Mouse (Mus musculus) embryonic facial prominence, embryonic 13.5 days (tissue): Measurements from ENCODE around the gene Mxd1. TPM values are rescaled to one million over a fixed set of nuclear protein-coding genes. Genes with fewer than 3 reads are reported as not detected.

Source experiments
- ATAC-seq: fragments of 200-750 bp; cut with Nextera tagmentation; 2 replicates; pipeline ENCODE4 v1.8.0; 2017; ENCODE audit warnings: low read depth; ENCODE audit not compliant: insufficient number of reproducible peaks, insufficient read depth, low FRiP score, low TSS enrichment
- H3K27ac ChIP-seq: fragments of 300-500 bp; sonication (generic); 2 replicates; pipeline ENCODE4 v1.5.1; 2015; ENCODE audit warnings: moderate library complexity, mild to moderate bottlenecking, inconsistent platforms
- H3K27me3 ChIP-seq: fragments of 300-500 bp; sonication (generic); 2 replicates; pipeline ENCODE4 v1.6.1; 2015; ENCODE audit warnings: mild to moderate bottlenecking, inconsistent platforms
- H3K36me3 ChIP-seq: fragments of 300-500 bp; sonication (generic); 2 replicates; pipeline ENCODE4 v1.6.1; 2015; ENCODE audit warnings: mild to moderate bottlenecking, inconsistent platforms
- H3K4me1 ChIP-seq: fragments of 300-500 bp; sonication (generic); 2 replicates; pipeline ENCODE4 v1.6.1; 2015; ENCODE audit warnings: inconsistent platforms
- H3K4me2 ChIP-seq: fragments of 300-500 bp; sonication (generic); 2 replicates; pipeline ENCODE4 v1.6.1; 2015; ENCODE audit warnings: moderate library complexity, mild to moderate bottlenecking, inconsistent platforms
- H3K4me3 ChIP-seq: fragments of 300-500 bp; sonication (generic); 2 replicates; pipeline ENCODE4 v1.5.1; 2015; ENCODE audit warnings: mild to moderate bottlenecking, inconsistent platforms
- H3K9ac ChIP-seq: fragments of 300-500 bp; sonication (generic); 2 replicates; pipeline ENCODE4 v1.6.1; 2015; ENCODE audit warnings: mild to moderate bottlenecking, inconsistent platforms
- H3K9me3 ChIP-seq: fragments of 300-500 bp; sonication (generic); 2 replicates; pipeline ENCODE4 v1.6.1; 2016; ENCODE audit warnings: inconsistent platforms
- WGBS: fragments of 180-500 bp; shearing (Covaris S2); methylation state at CpG from one replicate; pipeline ENCODE4 v1.1.7; 2015; ENCODE audit warnings: mixed read lengths; 5-methylcytosine and 5-hydroxymethylcytosine counted together
- polyA plus RNA-seq: library from polyadenylated mRNA; unstranded; fragments of >200 nt; fragmentation: Nextera tagmentation; extraction: Ambion mirVana; gene quantifications from 2 replicates; pipeline ENCODE4 v1.2.1, GENCODE M21; 2015

Gene Mxd1
- polyA plus RNA-seq, 1 experiment from 2014 or later: 12.8 TPM

DNA sequence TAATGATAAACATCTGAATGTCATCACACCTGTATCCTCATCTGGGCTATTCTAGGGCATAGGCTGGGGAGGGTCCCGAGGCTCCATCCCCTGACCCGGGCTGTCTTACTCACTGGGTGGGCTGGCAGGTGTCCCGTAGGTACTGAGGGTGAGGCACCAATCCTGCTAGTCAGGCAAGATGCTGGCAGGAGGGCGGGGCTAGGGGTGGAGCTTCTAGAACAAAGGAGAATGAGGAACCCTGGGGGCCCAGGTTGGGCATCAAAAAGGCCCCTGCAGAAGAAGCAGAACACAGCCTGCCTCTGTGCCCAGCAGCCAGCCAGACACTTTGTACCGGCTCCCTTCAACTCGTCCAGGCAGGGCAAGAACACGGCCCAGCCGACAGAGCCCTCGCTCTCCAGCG, 41.0 kb downstream of the Mxd1 start, which contains the start of gene Asprv1:
TSS of gene Asprv1 (plus strand) at position 219 of the 400 bp plus-strand sequence.
- H3K36me3 ChIP-seq: no peaks in the 10 kb centered on the region
- H3K27ac ChIP-seq: no peak within 1 kb of the TSS
- H3K4me3 ChIP-seq: no peak within 1 kb of the TSS
- peaks cover 13% of the 10 kb centered on the region for H3K4me1 ChIP-seq
- no peak for ATAC-seq
- no peak within 1 kb of the TSS for H3K9ac ChIP-seq
- H3K4me2 ChIP-seq: 0 out of 2 replicates have a peak within 1 kb of the TSS, but pooled peaks have one; percentile 15
- WGBS: 44% methylated on average over 10 of the region's 10 CpGs
- H3K27me3 ChIP-seq: no peaks in the 10 kb centered on the region
- H3K9me3 ChIP-seq: no peaks in the 10 kb centered on the region

GRCm38 (mm10) chr6:86624074-86625030, 44.6 kb downstream of the Mxd1 start:
- Histone ChIP-seq H3K9me3 (no peaks in the 10 kb centered on the region), H3K27me3 (no peaks in the 10 kb centered on the region), H3K4me3 (no peak overlapping the region), H3K36me3 (no peaks in the 10 kb centered on the region), H3K4me2 (no peak overlapping the region), H3K9ac (no peak overlapping the region), H3K27ac (no peak overlapping the region), H3K4me1 (peaks cover 13% of the 10 kb centered on the region)
- 47% methylated on average over 18 of the region's 18 CpGs for WGBS
- no peak for ATAC-seq

- no peaks in the 10 kb centered on the region for H3K9me3 ChIP-seq
- no peak overlapping the region for H3K27ac ChIP-seq
- no peak overlapping the region for H3K9ac ChIP-seq
- H3K36me3 ChIP-seq: no peaks in the 10 kb centered on the region
- no peaks in the 10 kb centered on the region for H3K27me3 ChIP-seq
- 80% methylated on average over 4 of the region's 4 CpGs for WGBS
- no peak for ATAC-seq
- peaks cover 13% of the 10 kb centered on the region for H3K4me1 ChIP-seq
- no peak overlapping the region for H3K4me2 ChIP-seq
- H3K4me3 ChIP-seq: no peak overlapping the region
Observed at GRCm38 (mm10) chr6:86623201-86623600, 45.8 kb downstream of the Mxd1 start.

DNA sequence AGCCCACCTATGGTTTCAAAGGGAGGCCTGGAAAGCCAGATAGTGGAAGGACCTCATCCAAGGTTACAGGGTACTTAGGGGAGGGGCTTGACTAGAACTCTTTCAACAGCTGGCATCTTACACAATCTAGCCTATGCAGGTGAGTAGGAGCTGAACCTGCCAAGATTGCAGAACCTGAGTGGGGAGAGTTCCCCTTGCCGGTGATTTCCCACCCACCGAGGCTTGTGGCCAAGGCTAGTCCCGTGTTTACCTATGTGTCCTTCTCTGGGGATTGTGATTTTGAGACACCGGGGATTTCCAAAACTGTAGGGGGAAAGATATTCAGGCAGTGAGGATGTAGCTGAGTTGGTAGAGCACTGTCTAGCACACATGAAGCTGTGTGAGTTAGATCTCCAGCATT, 53.7 kb downstream of the Mxd1 start:
- Histone ChIP-seq H3K9ac (no peak overlapping the region), H3K4me1 (no peaks in the 10 kb centered on the region), H3K4me2 (no peak overlapping the region), H3K9me3 (no peaks in the 10 kb centered on the region), H3K36me3 (no peaks in the 10 kb centered on the region), H3K27ac (no peak overlapping the region), H3K4me3 (no peak overlapping the region), H3K27me3 (no peaks in the 10 kb centered on the region)
- WGBS: 81% methylated on average over 4 of the region's 4 CpGs
- ATAC-seq: no peak

DNA sequence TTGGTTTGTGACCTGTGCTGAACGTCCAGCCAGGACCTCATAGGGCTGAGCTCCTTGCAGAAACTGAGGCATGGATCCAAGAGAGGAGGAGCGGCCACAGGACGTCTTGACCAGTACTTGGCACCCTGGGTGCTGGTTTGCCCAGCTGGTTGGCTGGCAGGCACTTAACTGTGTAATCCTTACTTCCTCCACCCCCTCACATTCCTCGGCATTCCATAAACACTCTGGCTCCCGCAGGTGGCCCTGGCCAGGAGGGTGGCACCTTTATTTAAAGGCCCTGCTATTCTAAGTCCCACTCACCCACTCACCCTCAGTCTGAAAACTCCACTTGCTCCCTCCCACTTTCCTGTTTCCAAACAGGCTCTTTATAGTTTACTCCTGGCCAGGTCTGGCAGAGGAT, 58.2 kb downstream of the Mxd1 start:
- no peak for ATAC-seq
- H3K9me3 ChIP-seq: no peaks in the 10 kb centered on the region
- H3K4me1 ChIP-seq: no peaks in the 10 kb centered on the region
- H3K4me2 ChIP-seq: no peak overlapping the region
- H3K27me3 ChIP-seq: no peaks in the 10 kb centered on the region
- no peaks in the 10 kb centered on the region for H3K36me3 ChIP-seq
- 55% methylated on average over 5 of the region's 5 CpGs for WGBS
- H3K9ac ChIP-seq: no peak overlapping the region
- no peak overlapping the region for H3K4me3 ChIP-seq
- no peak overlapping the region for H3K27ac ChIP-seq

DNA sequence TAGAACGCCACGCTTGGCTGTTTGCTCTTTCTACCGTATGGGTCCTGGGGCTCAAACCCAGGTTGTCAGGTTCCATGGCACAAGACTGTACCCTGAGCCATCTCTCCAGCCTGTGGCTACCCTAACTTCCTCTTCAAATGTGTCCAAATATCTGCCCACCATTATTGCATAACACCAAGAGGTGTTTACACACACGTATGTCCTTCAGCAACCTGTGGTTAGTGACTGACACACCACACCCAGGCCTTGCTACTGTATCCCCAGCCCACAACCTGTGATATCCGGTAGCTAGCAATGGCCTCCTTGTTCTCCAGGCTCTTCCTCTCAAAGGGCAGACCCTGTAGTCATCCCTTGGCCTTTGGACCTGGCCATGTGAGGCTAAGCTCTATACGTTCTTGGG, 59.7 kb downstream of the Mxd1 start:
- no peaks in the 10 kb centered on the region for H3K9me3 ChIP-seq
- H3K27me3 ChIP-seq: no peaks in the 10 kb centered on the region
- no peak overlapping the region for H3K9ac ChIP-seq
- WGBS: 88% methylated on average over 6 of the region's 6 CpGs
- H3K27ac ChIP-seq: no peak overlapping the region
- no peak overlapping the region for H3K4me3 ChIP-seq
- no peaks in the 10 kb centered on the region for H3K36me3 ChIP-seq
- H3K4me1 ChIP-seq: no peaks in the 10 kb centered on the region
- no peak for ATAC-seq
- H3K4me2 ChIP-seq: no peak overlapping the region

- Histone ChIP-seq H3K9ac (no peak overlapping the region), H3K4me1 (no peaks in the 10 kb centered on the region), H3K4me3 (no peak overlapping the region), H3K36me3 (no peaks in the 10 kb centered on the region), H3K27me3 (no peaks in the 10 kb centered on the region), H3K4me2 (no peak overlapping the region), H3K9me3 (no peaks in the 10 kb centered on the region), H3K27ac (no peak overlapping the region)
- ATAC-seq: no peak
- WGBS: 77% methylated on average over 6 of the region's 6 CpGs
Observed at GRCm38 (mm10) chr6:86607471-86607870, 61.5 kb downstream of the Mxd1 start.

GRCm38 (mm10) chr6:86606289-86606688, 62.7 kb downstream of the Mxd1 start:
- no peak for ATAC-seq
- H3K4me2 ChIP-seq: no peak overlapping the region
- no peaks in the 10 kb centered on the region for H3K9me3 ChIP-seq
- H3K4me1 ChIP-seq: no peaks in the 10 kb centered on the region
- H3K36me3 ChIP-seq: no peaks in the 10 kb centered on the region
- H3K27me3 ChIP-seq: no peaks in the 10 kb centered on the region
- no peak overlapping the region for H3K9ac ChIP-seq
- no peak overlapping the region for H3K4me3 ChIP-seq
- H3K27ac ChIP-seq: no peak overlapping the region
- 78% methylated on average over 4 of the region's 4 CpGs for WGBS

DNA sequence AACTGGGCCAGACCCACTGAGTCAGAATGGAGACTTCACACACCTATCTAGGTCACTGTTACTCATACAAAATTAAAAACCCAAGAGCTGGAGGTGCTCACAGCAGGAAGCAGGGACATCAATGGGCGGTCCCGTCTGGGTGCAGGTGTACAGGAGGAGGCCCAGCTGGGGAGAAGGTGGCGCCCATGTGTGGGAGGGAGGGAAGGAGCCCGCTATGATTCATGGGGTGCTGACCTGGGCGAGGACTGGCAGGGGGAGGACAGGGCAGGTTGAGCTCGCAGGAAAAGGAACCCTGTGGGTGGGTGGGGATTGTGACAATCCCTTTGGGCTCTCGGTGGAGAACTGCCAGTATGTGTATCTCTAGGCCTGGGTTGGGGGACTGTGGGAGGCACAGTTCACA, 63.7 kb downstream of the Mxd1 start:
- no peak overlapping the region for H3K4me2 ChIP-seq
- H3K4me1 ChIP-seq: peaks cover 2% of the 10 kb centered on the region
- 65% methylated on average over 7 of the region's 7 CpGs for WGBS
- H3K9ac ChIP-seq: no peak overlapping the region
- H3K4me3 ChIP-seq: no peak overlapping the region
- H3K27ac ChIP-seq: no peak overlapping the region
- no peaks in the 10 kb centered on the region for H3K9me3 ChIP-seq
- ATAC-seq: no peak
- H3K27me3 ChIP-seq: no peaks in the 10 kb centered on the region
- no peaks in the 10 kb centered on the region for H3K36me3 ChIP-seq

DNA sequence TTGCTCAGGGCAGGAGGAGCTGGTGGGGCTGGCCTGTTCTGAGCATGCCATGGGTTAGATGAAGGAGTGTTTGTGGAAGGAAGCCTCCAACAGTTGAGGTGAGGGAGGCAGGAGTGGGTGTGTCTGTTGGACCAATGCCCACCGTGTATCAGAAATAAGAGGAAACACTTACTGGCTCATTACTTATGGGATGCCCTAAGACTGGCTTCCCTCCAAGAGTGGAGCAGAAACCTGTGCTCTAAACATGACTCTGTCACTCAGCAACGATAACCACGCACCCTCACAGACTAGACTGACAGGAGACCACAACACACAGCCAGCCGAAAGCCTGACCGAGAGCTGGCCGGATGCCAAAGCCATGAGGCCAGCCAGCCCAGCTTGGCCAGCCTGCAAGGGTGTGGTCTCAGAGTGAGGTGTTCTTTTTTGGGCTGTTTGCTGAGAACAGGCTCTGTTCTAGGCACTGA, 69.0 kb downstream of the Mxd1 start:
- H3K9me3 ChIP-seq: no peaks in the 10 kb centered on the region
- H3K4me2 ChIP-seq: no peak overlapping the region
- peak overlapping the region; percentile 66 for H3K27ac ChIP-seq
- peaks cover 15% of the 10 kb centered on the region for H3K4me1 ChIP-seq
- H3K4me3 ChIP-seq: no peak overlapping the region
- no peaks in the 10 kb centered on the region for H3K36me3 ChIP-seq
- no peaks in the 10 kb centered on the region for H3K27me3 ChIP-seq
- WGBS: 47% methylated on average over 6 of the region's 6 CpGs
- no peak overlapping the region for H3K9ac ChIP-seq
- ATAC-seq: peak; percentile 73; the same call in 1 of the 2 replicates

- no peaks in the 10 kb centered on the region for H3K27me3 ChIP-seq
- peaks cover 15% of the 10 kb centered on the region for H3K4me1 ChIP-seq
- peak overlapping the region; percentile 66 for H3K27ac ChIP-seq
- no peak overlapping the region for H3K9ac ChIP-seq
- no peak overlapping the region for H3K4me3 ChIP-seq
- no peak for ATAC-seq
- no peaks in the 10 kb centered on the region for H3K9me3 ChIP-seq
- WGBS: 18% methylated on average over 4 of the region's 4 CpGs
- H3K36me3 ChIP-seq: no peaks in the 10 kb centered on the region
- no peak overlapping the region for H3K4me2 ChIP-seq
Observed at GRCm38 (mm10) chr6:86599197-86599596, 69.8 kb downstream of the Mxd1 start.

DNA sequence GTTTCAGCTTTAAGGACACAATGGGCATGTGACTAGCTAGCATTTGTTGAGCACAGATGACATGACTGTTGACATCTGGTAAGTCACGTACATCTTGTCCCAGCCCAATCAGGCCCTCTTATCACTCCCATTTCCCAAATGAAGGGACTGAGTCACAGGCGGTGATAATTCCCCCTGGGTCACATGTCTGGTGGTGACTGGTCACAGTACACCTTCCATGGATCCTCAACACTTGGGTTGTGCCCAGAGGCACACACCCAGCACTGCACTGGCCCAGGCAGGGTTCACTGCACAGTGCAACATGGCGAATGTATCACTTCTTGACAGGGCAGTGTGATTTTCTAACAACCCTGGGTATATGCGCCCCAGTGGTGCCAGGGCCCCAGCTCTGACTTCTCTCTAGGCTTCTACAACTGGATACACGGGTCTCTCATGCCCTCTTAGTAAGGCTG, 70.2 kb downstream of the Mxd1 start:
- WGBS: 71% methylated on average over 5 of the region's 5 CpGs
- no peak for ATAC-seq
- H3K27me3 ChIP-seq: no peaks in the 10 kb centered on the region
- no peaks in the 10 kb centered on the region for H3K9me3 ChIP-seq
- no peak overlapping the region for H3K4me2 ChIP-seq
- no peak overlapping the region for H3K4me3 ChIP-seq
- H3K36me3 ChIP-seq: no peaks in the 10 kb centered on the region
- H3K4me1 ChIP-seq: peaks cover 15% of the 10 kb centered on the region
- no peak overlapping the region for H3K27ac ChIP-seq
- no peak overlapping the region for H3K9ac ChIP-seq
